Mouse (Mus musculus) adipocyte (in vitro differentiated cells): ENCODE data around the gene Prss12.

ENCODE experiments used
- DNase-seq: peaks from one replicate; pipeline ENCODE4 v3.0.0-alpha.2; 2016; ENCODE audit warnings: low spot score

Gene Prss12

GRCm38 (mm10) chr3:123531124-123531523, 84.4 kb downstream of the Prss12 start:
- no peak for DNase-seq

- DNase-seq, result no peak
These were observed 90.6 kb downstream of the Prss12 start for GRCm38 (mm10) chr3:123537279-123537678.

DNA sequence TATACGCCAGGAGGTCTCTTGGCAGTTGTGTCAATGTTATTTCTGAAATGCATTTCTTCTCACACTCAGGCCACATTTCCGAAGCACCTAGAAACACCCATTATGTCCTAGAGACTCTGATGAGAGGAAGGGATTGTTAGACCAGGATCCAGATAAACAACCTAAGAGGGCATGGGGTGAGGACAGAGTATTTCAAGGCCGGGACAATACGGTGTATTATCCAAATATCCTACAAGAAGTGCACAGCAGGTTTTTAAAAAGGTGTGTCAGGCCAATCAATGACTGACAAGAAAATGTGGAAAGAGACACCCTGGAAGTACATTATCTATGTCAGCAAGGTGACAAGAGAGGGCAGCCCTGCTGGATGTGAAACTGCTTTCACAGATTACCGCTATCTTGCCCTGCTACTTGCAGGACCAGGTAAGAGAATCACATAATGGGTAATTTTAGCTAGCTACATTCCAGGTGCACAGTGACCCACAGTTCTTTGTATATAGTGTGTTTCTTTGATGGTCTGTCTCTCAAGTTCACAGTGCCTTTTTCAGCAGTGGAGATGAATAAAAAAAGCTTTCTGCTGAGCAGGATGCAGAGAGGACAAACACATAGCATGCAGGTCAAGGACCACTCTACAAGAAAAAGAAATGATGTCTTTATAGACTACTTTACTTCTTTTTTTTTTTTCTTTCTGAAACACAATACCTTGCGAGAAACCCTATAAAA, 97.0 kb downstream of the Prss12 start:
- DNase-seq, result no peak

GRCm38 (mm10) chr3:123550487-123550886, 103.8 kb downstream of the Prss12 start:
- DNase-seq, result no peak

- DNase-seq, result no peak
These were observed 107.2 kb downstream of the Prss12 start for GRCm38 (mm10) chr3:123553872-123554271.

DNA sequence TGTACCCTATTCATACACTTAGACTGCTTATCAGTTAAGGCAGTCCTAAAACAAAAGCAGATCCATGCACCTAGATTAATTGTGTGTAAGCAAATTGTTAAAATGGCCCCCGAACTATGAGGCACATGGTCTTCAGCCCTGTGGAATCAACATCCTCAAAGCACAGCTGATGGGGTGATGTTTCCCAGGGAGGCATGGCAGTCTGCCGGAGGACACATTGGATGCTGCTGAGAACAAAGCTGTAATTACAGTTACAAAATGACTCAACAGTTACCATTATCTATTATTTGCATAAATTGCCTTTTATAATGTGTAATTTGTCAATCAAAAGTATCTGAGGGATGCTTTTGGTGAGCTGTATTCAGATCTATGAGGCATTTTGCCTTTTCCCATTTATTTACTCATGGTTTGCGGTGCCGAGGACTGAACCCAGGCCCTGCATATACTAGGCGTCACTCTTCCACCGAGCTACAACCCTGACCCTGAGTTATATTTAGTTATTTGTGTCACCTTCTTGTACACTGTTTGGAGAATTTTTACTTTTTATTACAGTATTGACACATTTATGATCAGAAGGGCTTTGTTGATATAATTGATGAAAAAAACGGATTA, 108.6 kb downstream of the Prss12 start:
- DNase-seq, result no peak
